Mouse (Mus musculus) intestine, embryonic 14.5 days (tissue): ENCODE measurements around the gene Fgg. TPM values are rescaled to one million over a fixed set of nuclear protein-coding genes. Genes with fewer than 3 reads are reported as not detected.

ENCODE experiments used
- ATAC-seq: fragments of 200-750 bp; cut with Nextera tagmentation; replicated peaks from 2 replicates; pipeline ENCODE4 v1.8.0; 2017; ENCODE audit warnings: low read depth, moderate number of reproducible peaks, moderate TSS enrichment, moderate library complexity; ENCODE audit not compliant: low FRiP score, low TSS enrichment
- DNase-seq: peaks from one replicate; pipeline ENCODE4 v3.0.0-alpha.2; 2018; ENCODE audit warnings: low spot score
- H3K27ac ChIP-seq: fragments of 300-500 bp; sonication (generic); 2 replicates; pipeline ENCODE4 v1.5.1; 2014; ENCODE audit warnings: low read depth, mild to moderate bottlenecking, control low read depth
- H3K27me3 ChIP-seq: fragments of 300-500 bp; sonication (generic); replicated peaks from 2 replicates; pipeline ENCODE4 v1.6.1; 2014; ENCODE audit warnings: low read length, control low read depth; ENCODE audit not compliant: control insufficient read depth, insufficient read depth
- H3K36me3 ChIP-seq: fragments of 300-500 bp; sonication (generic); 2 replicates; pipeline ENCODE4 v1.6.1; 2014; ENCODE audit warnings: low read length, control low read depth; ENCODE audit not compliant: control insufficient read depth, insufficient read depth
- H3K4me1 ChIP-seq: fragments of 300-500 bp; sonication (generic); replicated peaks from 2 replicates; pipeline ENCODE4 v1.6.1; 2014; ENCODE audit warnings: low read length, control low read depth, mixed read lengths; ENCODE audit not compliant: control insufficient read depth, insufficient read depth
- H3K4me2 ChIP-seq: fragments of 300-500 bp; sonication (generic); 2 replicates; pipeline ENCODE4 v1.6.1; 2014; ENCODE audit warnings: low read length
- H3K4me3 ChIP-seq: fragments of 300-500 bp; sonication (generic); 2 replicates; pipeline ENCODE4 v1.5.1; 2014; ENCODE audit warnings: low read depth, low read length, control low read depth, mixed read lengths
- H3K9ac ChIP-seq: fragments of 300-500 bp; sonication (generic); 2 replicates; pipeline ENCODE4 v1.6.1; 2014; ENCODE audit warnings: mild to moderate bottlenecking, low read length
- H3K9me3 ChIP-seq: fragments of 300-500 bp; sonication (generic); 2 replicates; pipeline ENCODE4 v1.6.1; 2016; ENCODE audit warnings: low read length, control low read depth; ENCODE audit not compliant: control insufficient read depth
- WGBS: fragments of 180-500 bp; shearing (Covaris S2); extraction: QIAGEN DNeasy Blood & Tissue Kit; methylation state at CpG from one replicate; pipeline ENCODE4 v1.1.7; 2014; 5-methylcytosine and 5-hydroxymethylcytosine counted together
- polyA plus RNA-seq: library from polyadenylated mRNA; unstranded; fragments of >200 nt; fragmentation: Nextera tagmentation; extraction: Ambion mirVana; gene quantifications from 2 replicates; pipeline ENCODE4 v1.2.1, GENCODE M21; 2014

Gene Fgg
- polyA plus RNA-seq, 1 experiment from 2014 or later: not detected

DNA sequence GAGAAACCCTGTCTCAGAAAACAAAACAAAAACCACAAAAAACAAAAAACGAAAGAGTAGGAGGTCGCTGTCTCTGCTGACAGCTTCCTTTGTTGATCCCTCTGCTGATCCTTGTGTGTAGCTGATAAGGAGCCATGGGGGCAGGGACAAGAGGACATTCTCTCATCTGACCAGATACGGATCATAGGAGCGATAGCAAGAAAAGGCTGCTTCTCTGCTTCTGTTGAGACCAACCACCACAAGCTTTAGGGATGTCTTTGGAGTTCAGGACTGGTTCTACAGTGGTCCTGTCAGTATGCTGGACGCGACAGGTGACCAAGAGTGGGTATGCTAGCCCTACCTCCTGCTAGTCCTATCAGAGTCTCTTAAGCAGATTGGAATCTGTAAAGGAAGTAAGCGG lies 45.6 kb downstream of the Fgg start:
- Histone ChIP-seq H3K27me3 (no peaks in the 10 kb centered on the region), H3K4me3 (no peak overlapping the region)
- no peak for ATAC-seq

DNA sequence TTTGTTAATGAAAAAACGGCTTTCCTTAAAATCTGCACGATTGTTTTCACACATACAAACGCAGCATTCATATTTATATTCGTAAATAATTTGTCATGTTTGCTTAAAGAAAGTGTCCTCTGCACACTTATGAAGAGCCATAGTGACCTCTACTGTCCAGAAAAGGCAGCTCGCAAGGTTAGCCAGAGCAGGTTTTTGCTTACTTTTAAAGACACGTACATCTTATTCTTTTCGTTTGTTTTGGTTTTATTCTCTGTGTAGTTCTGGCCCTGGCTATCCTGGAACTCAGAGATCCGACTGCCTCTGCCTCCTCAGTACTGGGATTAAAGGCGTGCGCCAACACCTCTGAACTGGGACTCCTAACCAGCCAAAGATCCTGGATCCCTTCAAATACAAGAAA lies 46.2 kb downstream of the Fgg start:
- Histone ChIP-seq H3K27ac (no peak overlapping the region), H3K4me3 (no peak overlapping the region), H3K9ac (no peak overlapping the region), H3K9me3 (no peaks in the 10 kb centered on the region), H3K4me2 (no peak overlapping the region), H3K27me3 (no peaks in the 10 kb centered on the region), H3K36me3 (peaks cover 6% of the 10 kb centered on the region), H3K4me1 (peaks cover 5% of the 10 kb centered on the region)
- DNase-seq: peak; percentile 58
- ATAC-seq: no peak
- WGBS: 26% methylated on average over 10 of the region's 10 CpGs

More for the DNA sequence above, 45.6 kb downstream of the Fgg start:
- H3K36me3 ChIP-seq: no peaks in the 10 kb centered on the region; the same call in none of the 2 replicates
- DNase-seq: no peak
- 86% methylated on average over 7 of the region's 7 CpGs for WGBS
- H3K4me2 ChIP-seq: no peak overlapping the region
- H3K27ac ChIP-seq: no peak overlapping the region
- no peak overlapping the region for H3K9ac ChIP-seq
- no peaks in the 10 kb centered on the region for H3K9me3 ChIP-seq
- H3K4me1 ChIP-seq: peaks cover 5% of the 10 kb centered on the region

- H3K36me3 ChIP-seq: peaks cover 16% of the 10 kb centered on the region
- peak overlapping the region; percentile 86 for H3K4me3 ChIP-seq
- DNase-seq: no peak
- WGBS: 33% methylated on average over 13 of the region's 13 CpGs
- no peaks in the 10 kb centered on the region for H3K9me3 ChIP-seq
- no peak overlapping the region for H3K9ac ChIP-seq
- ATAC-seq: no peak
- no peak overlapping the region for H3K27ac ChIP-seq
- H3K4me2 ChIP-seq: peak overlapping the region; percentile 44
- peaks cover 5% of the 10 kb centered on the region for H3K4me1 ChIP-seq
- no peaks in the 10 kb centered on the region for H3K27me3 ChIP-seq
Observed at GRCm38 (mm10) chr3:83054759-83055158, 47.2 kb downstream of the Fgg start.

GRCm38 (mm10) chr3:83055281-83056038 lies 47.9 kb downstream of the Fgg start, which contains the start of gene Plrg1:
Plrg1 (plus strand) TSS chr3:83055522.
- H3K4me1 ChIP-seq: peaks cover 5% of the 10 kb centered on the region
- peak; percentile 98 for DNase-seq
- H3K27me3 ChIP-seq: no peaks in the 10 kb centered on the region
- peaks cover 23% of the 10 kb centered on the region for H3K36me3 ChIP-seq
- H3K4me2 ChIP-seq: peak within 1 kb of the TSS; percentile 95
- WGBS: under 1% methylated on average over 61 of the region's 61 CpGs
- H3K9me3 ChIP-seq: no peaks in the 10 kb centered on the region
- ATAC-seq: peak; percentile 98
- peak within 1 kb of the TSS; percentile 84 for H3K9ac ChIP-seq
- H3K4me3 ChIP-seq: peak within 1 kb of the TSS; percentile 86
- peak within 1 kb of the TSS; percentile 40 for H3K27ac ChIP-seq

DNA sequence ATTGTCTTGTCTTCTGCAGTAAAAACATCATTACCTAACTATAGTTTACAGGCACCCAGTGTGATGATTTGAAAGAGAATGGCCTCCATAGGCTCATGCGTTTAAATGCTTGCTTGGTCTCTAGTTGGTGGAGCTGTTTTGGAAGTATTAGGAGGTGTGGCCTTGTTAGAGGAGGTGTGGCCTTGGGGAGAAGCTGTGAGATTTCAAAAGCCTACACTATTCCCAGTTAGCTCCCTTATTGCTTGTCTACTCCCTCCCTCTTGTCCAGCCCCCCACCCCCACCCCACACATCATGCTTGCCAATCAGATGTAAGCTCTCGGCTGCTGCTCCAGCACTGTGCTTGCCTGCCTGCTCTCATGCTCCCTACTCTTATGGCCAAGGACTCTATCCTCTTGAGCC lies 49.5 kb downstream of the Fgg start:
- Histone ChIP-seq H3K9me3 (no peaks in the 10 kb centered on the region), H3K4me3 (no peak overlapping the region), H3K36me3 (peaks cover 39% of the 10 kb centered on the region), H3K27me3 (no peaks in the 10 kb centered on the region), H3K4me2 (no peak overlapping the region), H3K4me1 (peaks cover 5% of the 10 kb centered on the region), H3K9ac (no peak overlapping the region), H3K27ac (no peak overlapping the region)
- no peak for ATAC-seq
- WGBS: 93% methylated on average over 2 of the region's 2 CpGs
- DNase-seq: no peak

Other genes starting within 250 kb of the Fgg start
- gene Rbm46, start 131.2 kb upstream of the Fgg start, polyA plus RNA-seq: 11.6 and 12.3 TPM in 2 replicates
- gene Lrat, start 103.8 kb upstream of the Fgg start, polyA plus RNA-seq: 1.9 and 2.4 TPM in 2 replicates
- gene Fga, start 18.4 kb downstream of the Fgg start, polyA plus RNA-seq: 0.11 and 0.24 TPM in 2 replicates
- gene Fgb, start 42.1 kb downstream of the Fgg start, polyA plus RNA-seq: 1.2 TPM in 2 replicates
- gene Plrg1, start 47.8 kb downstream of the Fgg start, polyA plus RNA-seq: 97.8 and 109 TPM in 2 replicates
- gene Dchs2, start 120.2 kb downstream of the Fgg start, polyA plus RNA-seq: 0.55 and 0.58 TPM in 2 replicates